In genomic region chr10:118087570-118088340, GRCm38 (mm10) we compare ENCODE assay signal across 9 mouse cellular contexts. TPM values are rescaled to one million over a fixed set of nuclear protein-coding genes. Genes with fewer than 3 reads are reported as not detected.
A peak's percentile ranks its signal among the peaks of the same experiment; 100 is the strongest.
DNase-seq lines count a peak whose midpoint lies in the region; ATAC-seq and TF ChIP-seq lines count a peak whose summit lies in the region.
"Had no signal": no experiment of that assay in that cellular context is flagged by ENCODE, and none has a peak within 500 bp of the region (broad histone marks: within the 10 kb centered on the region; RNA-seq: fewer than 3 reads in every experiment).

No protein-coding gene starts in this region.

- DNase-seq in lung, embryonic 14.5 days: peak; percentile 30
- no peak for DNase-seq in lung, adult 18-20 months
- peak; percentile 24 for DNase-seq in hindbrain, embryonic 11.5 days (ENCODE audit: low spot score)
- DNase-seq in thymus, postnatal 10 days (ENCODE audit: low spot score in 2 of 2): peak; percentile 32 to 36
- DNase-seq in right cerebral cortex, postnatal 14 days: no peak
- no peak for DNase-seq in adrenal gland, postnatal 25 days

- H3K9ac ChIP-seq in lung, embryonic 14.5 days: no peak overlapping the region
- peak overlapping the region; percentile 27; the same call in 1 of the 2 replicates for H3K9ac ChIP-seq in hindbrain, embryonic 11.5 days (ENCODE audit: low read depth, low read length)
- no peak overlapping the region for H3K9ac ChIP-seq in midbrain, embryonic 12.5 days (replicated peaks)
- H3K9ac ChIP-seq: embryonic facial prominence, embryonic 15.5 days had no signal

- H3K4me2 ChIP-seq in lung, embryonic 14.5 days: peak overlapping the region; percentile 13; the same call in 1 of the 2 replicates
- 0 out of 2 replicates have a peak overlapping the region, but pooled peaks have one; percentile 14 for H3K4me2 ChIP-seq in hindbrain, embryonic 11.5 days (replicated peaks; ENCODE audit: low read depth, low read length)
- peak overlapping the region; percentile 30 for H3K4me2 ChIP-seq in midbrain, embryonic 12.5 days (replicated peaks)
- H3K4me2 ChIP-seq: embryonic facial prominence, embryonic 15.5 days had no signal

- H3K36me3 ChIP-seq in lung, embryonic 14.5 days (ENCODE audit: insufficient read depth): no peaks in the 10 kb centered on the region
- H3K36me3 ChIP-seq in hindbrain, embryonic 11.5 days (ENCODE audit: control insufficient read depth, insufficient read depth, low read length): no peaks in the 10 kb centered on the region
- H3K36me3 ChIP-seq in midbrain, embryonic 12.5 days: no peaks in the 10 kb centered on the region
- H3K36me3 ChIP-seq: embryonic facial prominence, embryonic 15.5 days had no signal

- no peak overlapping the region for H3K27ac ChIP-seq in lung, embryonic 14.5 days (ENCODE audit: low read depth)
- no peak overlapping the region for H3K27ac ChIP-seq in hindbrain, embryonic 11.5 days (ENCODE audit: low read depth, low read length)
- H3K27ac ChIP-seq in midbrain, embryonic 12.5 days (replicated peaks): peak overlapping the region; percentile 15
- H3K27ac ChIP-seq: embryonic facial prominence, embryonic 15.5 days had no signal

- H3K4me1 ChIP-seq in lung, embryonic 14.5 days (ENCODE audit: insufficient read depth): no peaks in the 10 kb centered on the region
- peaks cover 5% of the 10 kb centered on the region; the same call in 1 of the 2 replicates for H3K4me1 ChIP-seq in hindbrain, embryonic 11.5 days (replicated peaks; ENCODE audit: control insufficient read depth, insufficient read depth, low read length)
- H3K4me1 ChIP-seq in midbrain, embryonic 12.5 days: peaks cover 11% of the 10 kb centered on the region

- no peak for TF ChIP-seq CTCF in lung, embryonic 14.5 days (IDR thresholded peaks at IDR 0.05; ENCODE audit: low read depth)

- no peaks in the 10 kb centered on the region for H3K9me3 ChIP-seq in lung, embryonic 14.5 days (ENCODE audit: low read depth, low read length)
- no peaks in the 10 kb centered on the region for H3K9me3 ChIP-seq in hindbrain, embryonic 11.5 days (ENCODE audit: control insufficient read depth, low read length)
- no peaks in the 10 kb centered on the region for H3K9me3 ChIP-seq in midbrain, embryonic 12.5 days
- H3K9me3 ChIP-seq: embryonic facial prominence, embryonic 15.5 days had no signal

- ATAC-seq in lung, embryonic 14.5 days (ENCODE audit: insufficient read depth): no peak; the same call in 1 of the 2 replicates
- no peak for ATAC-seq in hindbrain, embryonic 11.5 days (ENCODE audit: low FRiP score)
- 0 out of 2 replicates have a peak, but pooled peaks have one; percentile 34 for ATAC-seq in midbrain, embryonic 12.5 days (ENCODE audit: low FRiP score, low read depth)
- no peak for ATAC-seq in megakaryocyte-erythroid progenitor cell, adult 5-6 weeks (replicated peaks; ENCODE audit: low FRiP score, low TSS enrichment, poor library complexity, severe bottlenecking)

- no peak overlapping the region for H3K4me3 ChIP-seq in lung, embryonic 14.5 days (ENCODE audit: low read depth, low read length)
- H3K4me3 ChIP-seq in hindbrain, embryonic 11.5 days (ENCODE audit: low read depth, low read length): no peak overlapping the region
- H3K4me3 ChIP-seq in midbrain, embryonic 12.5 days: no peak overlapping the region
- H3K4me3 ChIP-seq: embryonic facial prominence, embryonic 15.5 days had no signal

- 19% methylated on average over 12 of the region's 12 CpGs for WGBS in lung, embryonic 14.5 days
- 28% methylated on average over 12 of the region's 12 CpGs for WGBS in hindbrain, embryonic 11.5 days
- WGBS in midbrain, embryonic 12.5 days: 11% methylated on average over 12 of the region's 12 CpGs

- no peaks in the 10 kb centered on the region for H3K27me3 ChIP-seq in lung, embryonic 14.5 days (ENCODE audit: insufficient read depth, low read length)
- H3K27me3 ChIP-seq in hindbrain, embryonic 11.5 days (ENCODE audit: control insufficient read depth, insufficient read depth, low read length): no peaks in the 10 kb centered on the region
- H3K27me3 ChIP-seq in midbrain, embryonic 12.5 days: no peaks in the 10 kb centered on the region
- H3K27me3 ChIP-seq: embryonic facial prominence, embryonic 15.5 days had no signal

RNA-seq across cellular contexts. Expression of gene Mdm1, which starts 53.9 kb away (rescaled TPM):
- polyA plus RNA-seq in lung, embryonic 14.5 days (2014; fragmentation: Nextera tagmentation; extraction: Ambion mirVana): 38.0 and 40.3 TPM in 2 replicates
- 57.3 and 62.2 TPM in 2 replicates for polyA plus RNA-seq in hindbrain, embryonic 11.5 days (2014; fragmentation: Nextera tagmentation; extraction: Ambion mirVana)
- polyA plus RNA-seq in midbrain, embryonic 12.5 days (2016; fragmentation: Nextera tagmentation; extraction: Ambion mirVana): 64.9 and 66.8 TPM in 2 replicates
- total RNA-seq in megakaryocyte-erythroid progenitor cell, adult 5-6 weeks (2014; fragmentation: Nextera tagmentation): 10.9 and 13.6 TPM in 2 replicates
- 25.2 and 29.6 TPM in 2 replicates for total RNA-seq in megakaryocyte-erythroid progenitor cell, adult 5-6 weeks (2017)
- 11.7 and 16.6 TPM in 2 replicates for total RNA-seq in adrenal gland, postnatal 25 days (2021)

Comparison
In these comparisons a context has a peak if more than half of its experiments do, and no peak if none do; other contexts are left out.
1. DNase-seq: peak in lung, embryonic 14.5 days (single experiment), hindbrain, embryonic 11.5 days (single experiment) and thymus, postnatal 10 days (2 of 2); none in lung, adult 18-20 months (0 of 2), right cerebral cortex, postnatal 14 days (single experiment) and adrenal gland, postnatal 25 days (single experiment).
2. Peak in every context shown above with its lines, with median percentiles within 50 percentile points of each other: H3K4me2 ChIP-seq.